Mouse (Mus musculus) kidney, embryonic 14.5 days (tissue): ENCODE measurements at regions not wholly inside any gene's neighbourhood (a gene's known extent, or its start where the extent isn't known, plus 50 kb on each side); places are given as distances from the start of the nearest gene placed in this dataset.

Source experiments
- ATAC-seq: fragments of 200-750 bp; cut with Nextera tagmentation; 2 replicates; pipeline ENCODE4 v1.8.0; 2017; ENCODE audit warnings: moderate number of reproducible peaks, mild to moderate bottlenecking, moderate TSS enrichment, moderate library complexity; ENCODE audit not compliant: low FRiP score, low TSS enrichment
- H3K27ac ChIP-seq: fragments of 300-500 bp; sonication (generic); 2 replicates; pipeline ENCODE4 v1.5.1; 2014; ENCODE audit warnings: low read depth, mild to moderate bottlenecking, low read length, moderate library complexity, mixed read lengths
- H3K27me3 ChIP-seq: fragments of 300-500 bp; sonication (generic); 2 replicates; pipeline ENCODE4 v1.6.1; 2014; ENCODE audit warnings: mild to moderate bottlenecking, low read length; ENCODE audit not compliant: control insufficient read depth, insufficient read depth
- H3K36me3 ChIP-seq: fragments of 300-500 bp; sonication (generic); 2 replicates; pipeline ENCODE4 v1.6.1; 2014; ENCODE audit warnings: low read length, mixed read lengths; ENCODE audit not compliant: control insufficient read depth, insufficient read depth
- H3K4me1 ChIP-seq: fragments of 300-500 bp; sonication (generic); 2 replicates; pipeline ENCODE4 v1.6.1; 2014; ENCODE audit warnings: low read length, mixed read lengths; ENCODE audit not compliant: control insufficient read depth, insufficient read depth
- H3K4me2 ChIP-seq: fragments of 300-500 bp; sonication (generic); replicated peaks from 2 replicates; pipeline ENCODE4 v1.6.1; 2014; ENCODE audit warnings: low read depth, mild to moderate bottlenecking, low read length
- H3K4me3 ChIP-seq: fragments of 300-500 bp; sonication (generic); 2 replicates; pipeline ENCODE4 v1.5.1; 2014; ENCODE audit warnings: mild to moderate bottlenecking, low read length
- H3K9ac ChIP-seq: fragments of 300-500 bp; sonication (generic); 2 replicates; pipeline ENCODE4 v1.6.1; 2014; ENCODE audit warnings: low read depth, mild to moderate bottlenecking, low read length, moderate library complexity
- H3K9me3 ChIP-seq: fragments of 300-500 bp; sonication (generic); 2 replicates; pipeline ENCODE4 v1.6.1; 2016; ENCODE audit warnings: low read length; ENCODE audit not compliant: control insufficient read depth
- WGBS: fragments of 180-500 bp; shearing (Covaris S2); extraction: QIAGEN DNeasy Blood & Tissue Kit; methylation state at CpG from one replicate; pipeline ENCODE4 v1.1.7; 2014; 5-methylcytosine and 5-hydroxymethylcytosine counted together

- Histone ChIP-seq H3K9me3 (no peaks in the 10 kb centered on the region), H3K27me3 (no peaks in the 10 kb centered on the region)
- no peak for ATAC-seq
These were observed 56.6 kb upstream of the Glrp1 start for GRCm38 (mm10) chr1:88566426-88566825.

GRCm38 (mm10) chr1:88564825-88565224, 55.0 kb upstream of the Glrp1 start:
- Histone ChIP-seq H3K27ac (no peak overlapping the region), H3K4me2 (no peak overlapping the region), H3K4me1 (0 out of 2 replicates have a peak, but pooled peaks cover 2% of the 10 kb centered on the region), H3K9ac (no peak overlapping the region), H3K9me3 (no peaks in the 10 kb centered on the region), H3K27me3 (no peaks in the 10 kb centered on the region), H3K4me3 (no peak overlapping the region), H3K36me3 (no peaks in the 10 kb centered on the region)
- ATAC-seq, result no peak
- WGBS, result 83% methylated on average over 4 of the region's 4 CpGs

More at GRCm38 (mm10) chr1:88566426-88566825, 56.6 kb upstream of the Glrp1 start:
- H3K27ac ChIP-seq, result no peak overlapping the region
- H3K4me3 ChIP-seq, result no peak overlapping the region
- H3K9ac ChIP-seq, result no peak overlapping the region
- H3K36me3 ChIP-seq, result no peaks in the 10 kb centered on the region
- no peak overlapping the region for H3K4me2 ChIP-seq
- no peaks in the 10 kb centered on the region for H3K4me1 ChIP-seq

DNA sequence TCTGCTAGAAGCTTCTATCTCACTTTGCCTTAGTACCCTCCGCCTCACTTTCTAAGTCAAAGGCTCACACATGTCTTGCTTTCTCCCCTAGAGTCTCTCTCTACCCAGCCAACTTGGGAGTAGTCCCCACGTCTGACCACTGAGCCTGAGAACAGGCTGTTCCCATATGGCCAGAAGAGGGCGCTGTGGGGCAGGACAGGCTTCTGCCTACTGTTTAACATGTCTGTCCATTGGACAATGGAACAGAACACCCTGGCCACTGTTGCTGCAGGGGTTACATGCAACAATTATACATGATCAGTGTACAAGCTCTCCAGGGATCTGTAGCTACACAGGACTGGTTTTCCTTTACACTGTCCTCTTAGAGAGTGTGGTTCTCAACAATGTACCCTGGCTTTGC, 52.5 kb upstream of the Glrp1 start:
- peak; percentile 54 for ATAC-seq
- Histone ChIP-seq H3K4me3 (no peak overlapping the region), H3K9ac (no peak overlapping the region), H3K4me2 (no peak overlapping the region), H3K4me1 (peaks cover 15% of the 10 kb centered on the region), H3K27me3 (no peaks in the 10 kb centered on the region), H3K27ac (no peak overlapping the region), H3K9me3 (peaks cover 4% of the 10 kb centered on the region), H3K36me3 (no peaks in the 10 kb centered on the region)
- 27% methylated on average over 3 of the region's 3 CpGs for WGBS

DNA sequence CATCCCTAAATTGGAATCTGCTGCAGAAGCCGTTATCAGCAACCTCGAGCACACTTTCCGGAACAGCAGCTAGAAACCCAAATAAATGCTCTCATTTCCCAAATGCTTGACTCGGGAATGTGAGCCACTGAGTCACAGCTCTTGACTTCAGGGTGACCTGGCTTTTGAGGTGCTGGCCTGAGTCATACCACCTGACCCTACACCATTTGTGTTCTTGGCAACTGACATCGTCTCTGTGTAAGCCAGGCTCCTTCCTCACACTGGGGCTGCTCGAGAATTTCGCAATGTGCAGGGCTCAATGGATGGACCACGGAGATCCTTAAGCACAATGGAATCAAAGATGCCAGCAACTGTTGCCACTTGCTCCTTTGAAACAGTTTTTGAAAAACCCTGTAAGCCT, 50.9 kb upstream of the Glrp1 start:
- Histone ChIP-seq H3K4me2 (no peak overlapping the region), H3K9ac (no peak overlapping the region), H3K27ac (no peak overlapping the region), H3K4me1 (peaks cover 15% of the 10 kb centered on the region), H3K27me3 (no peaks in the 10 kb centered on the region), H3K4me3 (no peak overlapping the region), H3K36me3 (no peaks in the 10 kb centered on the region), H3K9me3 (peaks cover 4% of the 10 kb centered on the region)
- ATAC-seq, result no peak
- 56% methylated on average over 8 of the region's 8 CpGs for whole genome bisulfite sequencing
